8 mouse cellular contexts compared by ENCODE assay signal in the genomic region with DNA sequence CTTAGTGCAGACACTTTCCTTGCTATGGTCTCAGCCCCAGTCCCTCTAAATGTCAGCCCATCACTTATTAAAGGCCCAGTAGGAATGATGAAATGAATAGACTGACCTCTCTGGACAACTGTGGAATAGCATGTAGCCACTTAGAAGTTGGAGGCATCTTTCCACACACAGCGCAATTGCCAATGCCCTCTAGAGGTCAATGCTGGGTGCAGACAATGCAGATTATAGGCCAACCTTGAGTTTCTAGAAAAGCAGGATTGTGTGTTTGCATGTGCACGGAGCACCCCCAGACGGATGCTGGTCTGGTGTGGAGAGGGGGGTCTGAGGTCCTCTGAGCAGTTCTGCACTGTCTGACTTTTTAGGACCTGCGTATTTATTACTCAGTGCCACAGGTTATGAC. TPM values are rescaled to one million over a fixed set of nuclear protein-coding genes. Genes with fewer than 3 reads are reported as not detected.
A peak's percentile ranks its signal among the peaks of the same experiment; 100 is the strongest.
DNase-seq lines count a peak whose midpoint lies in the region; ATAC-seq lines count a peak whose summit lies in the region.

No protein-coding gene starts in this region.

- no peaks in the 10 kb centered on the region for H3K9me3 ChIP-seq in limb, embryonic 11.5 days (ENCODE audit: control insufficient read depth, low read length)
- H3K9me3 ChIP-seq in limb, embryonic 10.5 days (replicated peaks) = no peaks in the 10 kb centered on the region

- H3K4me3 ChIP-seq in limb, embryonic 11.5 days (ENCODE audit: low read depth, low read length) = no peak overlapping the region
- H3K4me3 ChIP-seq in limb, embryonic 10.5 days = no peak overlapping the region

- no peaks in the 10 kb centered on the region for H3K27me3 ChIP-seq in limb, embryonic 11.5 days (ENCODE audit: control insufficient read depth, insufficient read depth, low read length)
- no peaks in the 10 kb centered on the region for H3K27me3 ChIP-seq in limb, embryonic 10.5 days (ENCODE audit: low read depth, poor library complexity, severe bottlenecking)

- 72% methylated on average over 4 of the region's 4 CpGs for WGBS in limb, embryonic 11.5 days
- whole genome bisulfite sequencing in limb, embryonic 10.5 days = 69% methylated on average over 4 of the region's 4 CpGs

- H3K36me3 ChIP-seq in limb, embryonic 11.5 days (ENCODE audit: control insufficient read depth, insufficient read depth, low read length) = peaks cover 2% of the 10 kb centered on the region
- peaks cover 43% of the 10 kb centered on the region for H3K36me3 ChIP-seq in limb, embryonic 10.5 days

- H3K4me2 ChIP-seq in limb, embryonic 11.5 days (ENCODE audit: low read depth, severe bottlenecking) = no peak overlapping the region

- H3K4me1 ChIP-seq in limb, embryonic 11.5 days (ENCODE audit: control insufficient read depth, insufficient read depth, low read length) = peaks cover 13% of the 10 kb centered on the region
- H3K4me1 ChIP-seq in limb, embryonic 10.5 days = peaks cover 16% of the 10 kb centered on the region

- peak; percentile 70 for DNase-seq in CD4-positive, CD25-positive, alpha-beta regulatory T cell, adult 2 months (ENCODE audit: low read depth, low spot score)
- DNase-seq in limb, embryonic 11.5 days (ENCODE audit: low spot score) = peak; percentile 54
- no peak for DNase-seq in limb, embryonic 10.5 days (ENCODE audit: low spot score)
- peak; percentile 70 for DNase-seq in embryo, embryonic 11 days
- peak; percentile 72 for DNase-seq in lung, postnatal 10 days
- DNase-seq in gastrocnemius, postnatal 25 days = no peak
- no peak for DNase-seq in thymus, postnatal 4 days

- no peak overlapping the region for H3K9ac ChIP-seq in limb, embryonic 11.5 days (ENCODE audit: low read length)

- ATAC-seq in CD4-positive, CD25-positive, alpha-beta regulatory T cell, adult 4 months = no peak
- no peak for ATAC-seq in limb, embryonic 11.5 days (ENCODE audit: insufficient number of reproducible peaks, low FRiP score, low TSS enrichment, low read depth)

- no peak overlapping the region for H3K27ac ChIP-seq in limb, embryonic 11.5 days (replicated peaks; ENCODE audit: low read depth, low read length)
- H3K27ac ChIP-seq in limb, embryonic 10.5 days = no peak overlapping the region

RNA-seq across cellular contexts. Expression of a gene that starts 33.7 kb away (rescaled TPM):
- polyA plus RNA-seq in CD4-positive, CD25-positive, alpha-beta regulatory T cell, adult 4 months (2017; shearing (Covaris generic)) = 10 to 100 TPM; 37.8 to 49.1 TPM
- 60.5 and 60.6 TPM in 2 replicates for polyA plus RNA-seq in limb, embryonic 11.5 days (2014; fragmentation: Nextera tagmentation; extraction: Ambion mirVana)
- polyA plus RNA-seq in limb, embryonic 10.5 days (2016; fragmentation: Nextera tagmentation; extraction: Ambion mirVana) = 62.3 and 74.5 TPM in 2 replicates
- total RNA-seq in gastrocnemius, postnatal 25 days (2021) = 1 to 10 TPM; 5.8 to 6.0 TPM

RNA-seq across cellular contexts. Expression of a gene that starts 39.4 kb away (rescaled TPM):
- polyA plus RNA-seq in CD4-positive, CD25-positive, alpha-beta regulatory T cell, adult 4 months (2017; shearing (Covaris generic)) = 1 to 10 TPM in 1 of 2 experiments, under 1 TPM in 1; 0.60 to 1.9 TPM
- polyA plus RNA-seq in limb, embryonic 11.5 days (2014; fragmentation: Nextera tagmentation; extraction: Ambion mirVana) = 8.9 and 10.4 TPM in 2 replicates
- 3.1 and 3.8 TPM in 2 replicates for polyA plus RNA-seq in limb, embryonic 10.5 days (2016; fragmentation: Nextera tagmentation; extraction: Ambion mirVana)
- 10 to 100 TPM; 37.8 to 46.3 TPM for total RNA-seq in gastrocnemius, postnatal 25 days (2021)

Comparison
In these comparisons a context has a peak if more than half of its experiments do, and no peak if none do; other contexts are left out.
1. DNase-seq: peak in CD4-positive, CD25-positive, alpha-beta regulatory T cell, adult 2 months (single experiment), limb, embryonic 11.5 days (single experiment), embryo, embryonic 11 days (single experiment) and lung, postnatal 10 days (single experiment); none in limb, embryonic 10.5 days (single experiment), gastrocnemius, postnatal 25 days (single experiment) and thymus, postnatal 4 days (single experiment).